Mouse (Mus musculus) frontal cortex, adult 2 months (tissue): ENCODE measurements around the gene Fosl2. TPM values are rescaled to one million over a fixed set of nuclear protein-coding genes. Genes with fewer than 3 reads are reported as not detected.

Source experiments
- DNase-seq, 2 experiments: peaks; one replicate each; pipeline ENCODE4 v3.0.0; 2022; ENCODE audit warnings: low spot score in 1 of 2; ENCODE audit errors: extremely low spot score in 1 of 2
- polyA plus RNA-seq: library from polyadenylated mRNA; depleted of rRNA; stranded (reverse); fragments of >200 nt; gene quantifications from 2 replicates; pipeline ENCODE4 v1.2.3, GENCODE M21; 2012

Fosl2 gene
- polyA plus RNA-seq, 1 experiment = 12.1 TPM

DNA sequence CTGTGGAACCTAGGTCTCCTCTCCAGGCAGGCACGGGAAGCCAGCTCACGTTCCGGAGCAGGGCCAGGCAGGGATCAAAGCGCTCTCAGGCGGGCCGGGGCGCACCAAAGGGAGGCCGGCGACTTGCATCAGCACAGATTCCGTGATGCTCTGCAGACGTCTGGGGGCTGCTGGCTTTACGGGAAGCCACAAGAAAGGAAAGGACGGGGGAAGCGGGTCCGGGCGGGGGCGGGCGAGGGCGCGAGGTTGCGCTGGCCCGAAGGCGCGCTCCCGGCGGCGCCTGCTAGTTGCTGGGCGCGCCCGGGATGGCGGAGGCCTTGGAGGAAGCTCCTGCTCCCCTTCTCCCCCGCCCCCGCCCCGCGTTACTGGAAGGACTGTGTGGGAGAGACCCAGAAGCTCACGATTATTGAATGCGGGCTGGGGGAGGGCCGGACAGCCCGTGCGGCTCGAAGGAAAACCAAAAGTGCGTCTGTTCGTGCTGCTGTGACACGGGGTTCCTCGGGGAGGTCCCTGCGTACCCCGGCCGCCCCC is 2.6 kb upstream of the Fosl2 start:
- peak in 1 of 2 experiments; percentile 50 for DNase-seq

DNA sequence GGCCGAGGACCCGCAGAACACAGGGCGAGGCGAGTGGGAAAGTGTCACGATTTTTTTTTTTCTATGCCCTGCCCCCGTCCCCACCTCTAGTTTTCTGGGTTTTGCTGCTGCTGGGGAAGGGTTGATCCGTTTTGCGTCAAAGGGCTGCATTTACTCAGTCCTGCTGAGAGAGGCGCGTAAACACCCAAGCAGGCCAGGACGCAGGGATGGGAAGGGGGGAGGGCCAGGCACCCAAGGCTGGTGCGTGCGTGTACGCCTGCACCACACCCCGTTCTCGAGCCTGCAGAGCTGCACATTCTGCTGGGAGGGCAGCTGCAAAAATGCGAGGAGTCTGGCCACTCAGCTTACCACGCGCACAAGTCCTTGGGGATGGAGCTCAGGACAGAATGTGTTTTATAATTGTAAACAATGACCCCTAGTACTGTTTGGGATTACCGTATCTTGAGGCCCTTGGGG is 2.0 kb upstream of the Fosl2 start:
- DNase-seq = peak; percentile 63 to 78

DNA sequence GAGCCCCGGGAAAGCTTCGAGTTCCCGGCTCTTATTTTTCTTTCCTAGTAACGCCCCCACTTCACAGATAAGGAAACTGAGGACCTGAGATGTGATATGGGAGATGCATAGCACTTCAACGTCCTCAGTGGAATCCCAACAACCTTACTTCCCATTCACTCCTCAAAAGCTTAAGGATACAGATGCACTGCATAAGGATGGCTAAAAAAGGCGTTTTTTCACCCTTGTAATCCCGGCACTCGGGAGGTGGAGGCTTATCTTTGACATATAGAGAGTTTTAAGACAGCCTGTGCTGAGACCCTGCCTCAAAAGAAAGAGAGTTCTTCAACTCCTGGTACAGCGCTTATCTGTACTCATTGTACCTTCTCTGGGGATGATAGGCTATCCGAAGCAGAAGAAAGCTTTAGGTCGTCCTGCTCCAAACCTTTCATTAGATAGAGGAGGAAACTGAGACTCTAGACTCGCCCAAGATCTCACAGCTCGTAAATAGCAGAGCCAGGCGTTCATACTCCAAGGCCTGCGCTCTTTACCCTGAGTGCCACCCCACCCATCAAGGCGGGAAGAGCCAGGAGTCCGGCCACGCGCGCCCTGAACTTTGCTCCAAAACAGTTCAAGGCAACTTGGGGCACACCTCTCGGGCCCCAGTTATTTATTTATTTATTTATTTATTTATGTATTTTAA is 1.4 kb upstream of the Fosl2 start:
- peak in 1 of 2 experiments; percentile 23 for DNase-seq

- DNase-seq = peak in 1 of 2 experiments; percentile 22
These were observed 682 bp upstream of the Fosl2 start for GRCm38 (mm10) chr5:32134903-32135335.

GRCm38 (mm10) chr5:32136301-32136863 is 781 bp downstream of the Fosl2 start:
- peak in 1 of 2 experiments; percentile 39 for DNase-seq

DNA sequence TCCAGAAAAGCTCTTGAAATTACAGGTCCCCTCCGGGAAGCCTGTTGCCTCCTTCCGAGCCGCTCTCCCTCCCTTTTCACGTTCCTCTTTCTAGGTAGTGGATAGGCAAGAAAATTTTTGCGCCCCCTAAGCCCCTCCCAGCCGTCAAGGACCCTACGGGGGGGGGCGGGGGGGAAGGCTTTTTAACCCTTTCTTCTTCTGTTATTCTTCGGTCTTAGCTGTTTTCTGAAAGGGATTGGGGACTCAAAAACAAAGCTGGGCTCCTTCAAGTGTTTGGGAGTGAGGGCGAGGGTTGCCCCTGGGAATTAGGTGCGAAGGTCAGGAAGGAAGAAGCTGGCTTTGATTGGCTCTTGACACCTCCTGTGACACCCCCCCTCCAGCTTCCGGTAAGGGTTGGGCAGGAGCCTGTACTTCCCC is 1.5 kb downstream of the Fosl2 start:
- DNase-seq = no peak

DNA sequence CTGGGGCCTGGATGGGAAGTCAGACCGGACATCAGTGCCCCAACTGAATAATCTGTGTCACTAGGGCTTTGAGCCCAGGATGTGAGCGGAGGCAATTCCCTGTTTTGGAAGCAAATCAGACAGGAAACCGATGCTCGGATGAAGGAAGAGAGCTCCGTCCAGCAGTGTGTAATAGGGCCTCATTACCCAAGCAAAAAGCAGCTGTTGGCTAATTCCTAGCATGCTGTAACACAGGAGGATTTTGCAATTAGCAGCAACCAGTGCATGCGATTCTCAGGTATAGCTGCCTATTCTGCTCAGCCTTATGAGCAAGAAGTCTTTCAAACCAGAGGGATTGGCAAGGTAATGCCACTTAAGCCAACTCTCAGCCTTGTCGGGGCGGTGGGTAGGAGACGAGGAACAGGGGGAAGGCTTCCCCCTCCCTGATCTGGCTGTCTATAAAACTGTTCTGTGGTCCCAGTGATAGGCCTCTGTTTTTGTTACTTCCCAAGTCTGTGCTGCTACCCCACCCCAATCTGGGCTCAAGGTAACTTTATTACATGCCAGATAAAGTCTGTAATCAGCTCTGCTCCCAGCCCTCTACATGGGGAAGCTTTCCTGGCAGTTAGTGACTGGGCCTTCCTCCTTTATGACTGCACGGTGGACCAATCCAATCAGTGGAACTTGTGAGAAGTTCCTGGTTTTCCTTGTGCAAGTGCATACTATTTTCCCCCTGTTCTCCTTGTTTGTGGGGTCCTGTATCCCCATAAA is 3.0 kb downstream of the Fosl2 start:
- DNase-seq = no peak

GRCm38 (mm10) chr5:32139516-32140037 is 4.0 kb downstream of the Fosl2 start:
- DNase-seq = peak in 1 of 2 experiments; percentile 92

GRCm38 (mm10) chr5:32141899-32142298 is 6.3 kb downstream of the Fosl2 start:
- no peak for DNase-seq

- DNase-seq = no peak
These were observed 7.9 kb downstream of the Fosl2 start for GRCm38 (mm10) chr5:32143433-32143970.

DNA sequence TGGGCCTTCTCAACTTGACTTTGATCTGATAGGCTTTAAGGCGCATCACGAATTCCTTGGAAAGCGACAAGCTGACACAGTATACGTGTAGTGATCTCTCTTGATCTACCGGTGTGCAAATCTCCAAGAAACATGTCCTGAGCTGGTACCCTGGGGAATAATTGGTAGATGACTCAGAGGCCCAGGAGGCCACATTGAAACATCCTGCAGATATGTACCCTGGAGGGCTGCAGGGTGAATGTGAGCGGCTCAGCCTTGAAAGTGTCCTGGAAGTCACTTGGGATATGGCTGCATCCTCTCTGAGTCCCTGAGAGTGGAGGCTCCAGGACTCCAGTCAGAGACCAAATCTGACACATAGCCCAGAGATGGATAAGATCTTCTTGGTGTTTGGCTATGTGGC is 10.7 kb downstream of the Fosl2 start:
- DNase-seq = no peak

DNA sequence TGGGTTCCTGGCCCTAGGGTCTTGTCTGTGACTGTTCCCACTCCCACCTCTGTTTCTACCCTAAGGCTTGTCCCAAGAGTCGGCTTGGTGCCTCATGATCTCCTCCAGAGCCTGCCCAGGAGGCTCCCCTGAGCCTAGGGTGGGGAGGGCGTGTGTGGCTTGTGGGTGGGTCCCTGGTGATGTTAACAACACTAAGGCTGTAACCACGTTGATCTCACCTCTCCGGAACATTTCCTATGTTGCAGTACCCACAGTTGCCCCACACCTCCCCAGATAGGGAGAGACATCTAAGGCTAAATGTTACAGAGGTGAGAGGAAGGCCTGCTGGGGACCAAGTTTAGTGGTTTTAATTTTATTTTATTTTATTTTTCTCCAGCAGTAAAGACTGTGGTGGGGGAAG is 13.0 kb downstream of the Fosl2 start:
- no peak for DNase-seq

GRCm38 (mm10) chr5:32151244-32151643 is 15.6 kb downstream of the Fosl2 start:
- no peak for DNase-seq

DNA sequence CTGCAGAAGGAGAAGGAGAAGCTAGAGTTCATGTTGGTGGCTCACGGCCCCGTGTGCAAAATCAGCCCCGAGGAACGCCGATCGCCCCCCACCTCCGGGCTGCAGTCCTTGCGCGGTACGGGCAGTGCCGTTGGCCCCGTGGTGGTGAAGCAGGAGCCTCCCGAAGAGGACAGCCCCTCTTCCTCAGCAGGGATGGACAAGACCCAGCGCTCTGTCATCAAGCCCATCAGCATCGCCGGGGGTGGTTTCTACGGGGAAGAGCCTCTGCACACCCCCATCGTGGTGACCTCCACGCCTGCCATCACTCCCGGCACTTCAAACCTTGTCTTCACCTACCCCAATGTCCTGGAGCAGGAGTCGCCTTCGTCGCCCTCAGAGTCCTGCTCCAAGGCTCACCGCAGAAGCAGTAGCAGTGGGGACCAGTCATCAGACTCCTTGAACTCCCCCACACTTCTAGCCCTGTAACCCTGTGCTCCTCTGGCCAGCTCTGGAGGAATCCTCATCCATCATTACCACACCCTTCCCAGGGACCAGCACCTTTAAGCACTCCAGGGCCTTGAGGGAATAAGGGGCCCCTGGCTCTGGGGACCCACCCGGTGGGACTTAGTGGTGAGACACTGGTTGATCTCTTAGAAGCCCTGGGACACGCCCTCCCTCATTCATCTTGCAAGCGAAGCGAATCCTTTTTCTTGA is 17.3 kb downstream of the Fosl2 start:
- DNase-seq = no peak

GRCm38 (mm10) chr5:32153418-32153740 is 17.8 kb downstream of the Fosl2 start:
- no peak for DNase-seq

- no peak for DNase-seq
These were observed 18.3 kb downstream of the Fosl2 start for GRCm38 (mm10) chr5:32153791-32154490.

DNA sequence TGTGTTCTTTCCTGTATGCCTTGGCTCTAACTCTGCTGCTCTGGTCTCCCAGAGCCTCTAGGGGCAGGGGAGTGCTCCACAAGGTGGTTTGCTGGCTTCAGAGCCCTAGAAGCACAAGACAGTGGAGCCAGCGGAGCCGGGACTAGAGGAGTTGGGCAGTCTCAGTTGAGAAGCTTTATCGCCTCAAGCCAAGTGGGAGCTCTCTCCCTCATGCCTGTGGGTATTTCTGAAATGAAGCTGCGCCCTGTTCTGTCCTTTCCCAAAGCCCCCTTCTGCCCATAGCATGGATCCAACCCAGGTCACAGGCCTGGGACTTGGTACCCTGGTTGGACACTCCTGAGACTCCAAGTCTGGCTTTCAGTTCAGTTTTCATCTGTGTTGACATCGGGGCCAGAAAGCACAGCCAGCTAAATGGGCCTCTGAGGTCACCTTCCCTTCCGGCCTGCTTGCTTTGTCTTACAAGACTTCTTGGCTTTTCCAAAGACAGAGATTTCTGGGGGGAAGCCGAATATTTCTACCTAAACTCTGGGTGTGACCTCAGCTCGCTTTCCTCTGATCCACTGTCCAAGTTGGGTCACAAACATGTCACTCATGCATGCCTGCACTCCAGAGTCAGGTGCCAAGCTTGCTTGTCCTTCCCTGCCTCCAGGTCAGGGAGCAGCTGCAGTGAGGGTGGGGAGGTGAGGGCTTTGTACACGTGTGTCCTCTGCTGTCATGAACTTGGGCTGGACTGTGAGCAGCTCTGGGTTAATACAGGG is 19.5 kb downstream of the Fosl2 start:
- no peak for DNase-seq

GRCm38 (mm10) chr5:32155927-32156326 is 20.3 kb downstream of the Fosl2 start:
- no peak for DNase-seq

GRCm38 (mm10) chr5:32163478-32164043 is 28.0 kb downstream of the Fosl2 start:
- DNase-seq = no peak
